Mouse (Mus musculus) thymus, adult 2 months (tissue): ENCODE measurements around the gene Kif6.

ENCODE experiments used
- CTCF ChIP-seq: fragments of 200-500 bp; IDR thresholded peaks from 2 replicates; pipeline ENCODE4 v1.5.1; 2012; ENCODE audit warnings: mild to moderate bottlenecking, control low read depth, low read length, moderate library complexity, borderline replicate concordance; ENCODE audit not compliant: control insufficient read depth, poor library complexity, insufficient read depth; ENCODE audit errors: extremely low read depth
- POLR2A ChIP-seq: fragments of 200-500 bp; IDR thresholded peaks from 2 replicates; pipeline ENCODE4 v1.6.1; 2012; ENCODE audit warnings: mild to moderate bottlenecking, low read length, control low read depth, moderate library complexity; ENCODE audit not compliant: control insufficient read depth, poor library complexity, insufficient read depth; ENCODE audit errors: extremely low read depth

DNA sequence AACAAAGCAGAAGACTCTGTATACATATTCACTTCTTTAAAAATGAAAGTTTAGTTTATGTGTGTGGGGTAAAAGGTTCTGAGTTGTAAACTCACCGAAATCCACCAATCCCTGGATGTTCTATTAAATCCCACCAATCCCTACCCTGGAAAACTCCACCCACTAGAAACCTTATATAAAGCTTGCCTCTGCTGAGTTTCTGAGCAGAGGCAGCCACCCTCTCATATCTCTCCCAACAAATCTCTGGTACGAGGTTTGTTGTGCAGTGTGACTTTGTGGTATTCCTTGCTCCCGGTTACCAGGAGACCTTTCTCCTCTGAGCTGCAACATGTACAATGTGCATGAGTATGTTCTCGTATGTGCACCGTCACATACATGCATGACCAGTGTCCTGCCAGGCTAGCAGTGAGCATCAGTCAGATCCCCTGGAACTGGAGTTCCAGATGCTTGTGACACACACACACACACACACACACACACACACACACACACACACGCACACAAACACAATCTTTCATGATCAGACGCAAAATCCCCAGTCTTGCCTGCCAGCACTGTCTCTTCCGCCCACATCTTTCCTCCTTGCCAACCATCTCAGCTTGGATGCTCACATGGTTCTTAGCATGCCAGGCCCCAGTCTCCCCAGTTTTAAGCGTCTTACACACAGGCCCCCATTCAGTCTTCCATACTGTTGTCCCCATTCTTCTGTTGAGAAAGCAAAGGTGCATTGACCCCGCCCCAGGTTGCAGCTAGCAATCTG, 245.3 kb downstream of the Kif6 start:
- TF ChIP-seq POLR2A, result no peak
- no peak for TF ChIP-seq CTCF
